9 mouse cellular contexts compared by ENCODE assay signal in genomic region chr2:164938146-164939091, GRCm38 (mm10). TPM values are rescaled to one million over a fixed set of nuclear protein-coding genes. Genes with fewer than 3 reads are reported as not detected.
DNase-seq lines count a peak whose midpoint lies in the region; ATAC-seq and TF ChIP-seq lines count a peak whose summit lies in the region.
"Had no signal": no experiment of that assay in that cellular context is flagged by ENCODE, and none has a peak within 500 bp of the region (broad histone marks: within the 10 kb centered on the region; RNA-seq: fewer than 3 reads in every experiment).

No protein-coding gene starts in this region.

- H3K27ac ChIP-seq in bone marrow macrophage, adult 2 months (ENCODE audit: insufficient read depth, low read depth, low read length) = no peak overlapping the region
- peak overlapping the region; percentile 70 for H3K27ac ChIP-seq in forebrain, embryonic 12.5 days
- H3K27ac ChIP-seq: macrophage had no signal

- H3K4me2 ChIP-seq in forebrain, embryonic 12.5 days = peak overlapping the region; percentile 63

- H3K4me1 ChIP-seq in bone marrow macrophage, adult 2 months (ENCODE audit: control insufficient read depth, insufficient read depth, low read length) = peaks cover 49% of the 10 kb centered on the region
- peaks cover 20% of the 10 kb centered on the region for H3K4me1 ChIP-seq in forebrain, embryonic 12.5 days

- intact Hi-C loops in left cerebral cortex, postnatal 14 days (cut with DNase I) = no loop called here

- no peaks in the 10 kb centered on the region for H3K36me3 ChIP-seq in forebrain, embryonic 12.5 days (replicated peaks)

- H3K27me3 ChIP-seq in forebrain, embryonic 12.5 days = peaks cover 79% of the 10 kb centered on the region

- peak; percentile 88 for ATAC-seq in forebrain, embryonic 12.5 days (ENCODE audit: low FRiP score)

- peak; percentile 49 to 67 for DNase-seq in adrenal gland, adult (ENCODE audit: inconsistent age in 2 of 2, low spot score in 1 of 2)
- no peak for DNase-seq in adrenal gland, adult 18-20 months (ENCODE audit: low spot score in 2 of 2)
- DNase-seq in induced T-regulatory cell, adult 2 months (ENCODE audit: low read depth) = peak; percentile 83
- peak; percentile 67 to 75 for DNase-seq in left cerebral cortex, postnatal 14 days (ENCODE audit: low spot score in 2 of 2)
- DNase-seq in mesoderm, embryonic 11.5 days (ENCODE audit: low read depth, low spot score) = peak; percentile 47
- peak; percentile 63 to 75 for DNase-seq in thymus, adult 18-20 months

- WGBS in forebrain, embryonic 12.5 days = 2% methylated on average over 39 of the region's 39 CpGs

- no peak for TF ChIP-seq CTCF in bone marrow macrophage, adult 2 months (IDR thresholded peaks at IDR 0.05; ENCODE audit: low read depth, low read length)

- H3K4me3 ChIP-seq in bone marrow macrophage, adult 2 months (ENCODE audit: insufficient read depth, low read length) = 0 out of 2 replicates have a peak overlapping the region, but pooled peaks have one; percentile 5
- H3K4me3 ChIP-seq in forebrain, embryonic 12.5 days (replicated peaks) = peak overlapping the region; percentile 38

- H3K9me3 ChIP-seq in forebrain, embryonic 12.5 days = no peaks in the 10 kb centered on the region

- H3K9ac ChIP-seq in forebrain, embryonic 12.5 days = peak overlapping the region; percentile 36

- no peak for TF ChIP-seq POLR2A in bone marrow macrophage, adult 2 months (IDR thresholded peaks at IDR 0.05; ENCODE audit: borderline replicate concordance, low read depth, low read length)

RNA-seq across cellular contexts. Expression of gene Mmp9, which starts 2.2 kb away (rescaled TPM):
- 1 to 10 TPM in 1 of 2 experiments, under 1 TPM in 1; 0.89 to 2.7 TPM for total RNA-seq in adrenal gland, adult 18-20 months (2021)
- 0.70 and 1.4 TPM in 2 replicates for polyA plus RNA-seq in bone marrow macrophage, adult 2 months (2012; ENCODE audit: insufficient read depth, insufficient read length, missing spikeins)
- polyA plus RNA-seq in forebrain, embryonic 12.5 days (2016; fragmentation: Nextera tagmentation; extraction: Ambion mirVana) = 3.6 and 4.4 TPM in 2 replicates
- 1 to 10 TPM; 1.4 to 1.9 TPM for total RNA-seq in left cerebral cortex, postnatal 14 days (2021)

RNA-seq across cellular contexts. Expression of gene Slc12a5, which starts 22.2 kb away (rescaled TPM):
- 1 to 10 TPM; 5.2 to 9.0 TPM for total RNA-seq in adrenal gland, adult 18-20 months (2021)
- polyA plus RNA-seq in bone marrow macrophage, adult 2 months (2012; ENCODE audit: insufficient read depth, insufficient read length, missing spikeins) = not detected in 2 replicates
- 5.6 and 6.2 TPM in 2 replicates for polyA plus RNA-seq in forebrain, embryonic 12.5 days (2016; fragmentation: Nextera tagmentation; extraction: Ambion mirVana)
- total RNA-seq in left cerebral cortex, postnatal 14 days (2021) = 100 to 1,000 TPM; 451 to 495 TPM
- polyA plus RNA-seq: macrophage had no signal

RNA-seq across cellular contexts. Expression of gene Zfp335, which starts 26.9 kb away (rescaled TPM):
- 10 to 100 TPM; 20.9 to 22.4 TPM for total RNA-seq in adrenal gland, adult 18-20 months (2021)
- polyA plus RNA-seq in bone marrow macrophage, adult 2 months (2012; ENCODE audit: insufficient read depth, insufficient read length, missing spikeins) = 14.0 and 14.5 TPM in 2 replicates
- polyA plus RNA-seq in forebrain, embryonic 12.5 days (2016; fragmentation: Nextera tagmentation; extraction: Ambion mirVana) = 18.3 and 19.1 TPM in 2 replicates
- 10 to 100 TPM; 24.1 to 25.4 TPM for total RNA-seq in left cerebral cortex, postnatal 14 days (2021)

RNA-seq across cellular contexts. Expression of gene Pcif1, which starts 59.3 kb away (rescaled TPM):
- total RNA-seq in adrenal gland, adult 18-20 months (2021) = 10 to 100 TPM; 35.1 to 48.6 TPM
- 27.1 and 27.6 TPM in 2 replicates for polyA plus RNA-seq in bone marrow macrophage, adult 2 months (2012; ENCODE audit: insufficient read depth, insufficient read length, missing spikeins)
- 92.9 and 96.3 TPM in 2 replicates for polyA plus RNA-seq in forebrain, embryonic 12.5 days (2016; fragmentation: Nextera tagmentation; extraction: Ambion mirVana)
- total RNA-seq in left cerebral cortex, postnatal 14 days (2021) = 10 to 100 TPM; 38.7 to 41.4 TPM

Comparison
In these comparisons a context has a peak if more than half of its experiments do, and no peak if none do; other contexts are left out.
1. DNase-seq: peak in adrenal gland, adult (2 of 2), induced T-regulatory cell, adult 2 months (single experiment), left cerebral cortex, postnatal 14 days (2 of 2), mesoderm, embryonic 11.5 days (single experiment) and thymus, adult 18-20 months (2 of 2); none in adrenal gland, adult 18-20 months (0 of 2).
2. RNA of gene Slc12a5, which starts 22.2 kb away (total RNA-seq): 451 to 495 TPM in left cerebral cortex, postnatal 14 days; 5.2 to 9.0 TPM in adrenal gland, adult 18-20 months; every median in the first group is over 10 times any median in the second.